Mouse (Mus musculus) thymus, postnatal 4 days (tissue): Measurements from ENCODE around the gene Gm21828.
"Not testable (repeated sequence)": the region's sequence is repeated elsewhere in the genome, so short reads cannot be mapped to it uniquely, and the experiment has no call there.

ENCODE experiments used
- DNase-seq: peaks from one replicate; pipeline ENCODE4 v3.0.0; 2021

The Gm21828 gene

DNA sequence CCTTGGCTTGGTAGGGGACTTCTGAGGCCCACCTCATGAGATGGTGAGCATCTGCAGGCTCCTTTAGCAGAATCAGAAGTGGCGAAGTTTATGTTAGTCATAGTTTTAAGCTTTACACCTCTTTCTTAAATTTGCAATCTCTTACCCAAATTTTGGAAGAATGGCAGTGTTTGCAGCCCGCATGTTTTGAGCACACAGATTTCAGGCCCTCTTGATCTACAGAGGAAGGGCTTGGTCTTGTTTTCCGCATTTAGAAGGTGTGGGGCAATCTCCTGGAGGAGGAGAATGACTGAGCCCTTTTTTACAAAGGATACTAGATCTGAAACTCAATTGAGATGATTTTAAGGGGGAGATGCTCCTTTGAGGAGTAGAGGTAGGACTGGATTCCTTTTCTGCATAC, at the start of gene Gm21828:
Gene Gm21828 (minus strand): TSS at position 101 of the 400 bp plus-strand sequence.
- not testable (repeated sequence) for DNase-seq

DNA sequence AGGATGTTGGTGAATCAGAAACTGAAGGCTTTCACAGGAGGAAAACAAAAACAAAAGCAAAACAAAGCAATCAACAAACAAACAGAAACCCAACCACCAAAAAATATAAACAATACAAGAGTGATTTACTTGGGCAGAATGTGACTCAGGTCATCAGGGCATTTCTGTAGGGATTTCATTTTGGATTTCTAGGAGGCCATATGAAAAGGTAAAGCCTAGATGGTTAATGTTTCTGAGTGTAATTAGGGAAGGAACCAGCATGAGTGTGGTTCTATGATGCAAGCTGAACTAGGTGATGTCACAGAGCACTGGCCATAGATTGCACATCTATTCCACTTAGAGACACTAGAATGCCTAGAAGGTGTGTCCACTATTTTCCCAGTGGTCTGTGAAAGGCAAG, 28.4 kb upstream of the Gm21828 start, which contains the start of the genes Gm21440 and Gm21454:
Gene Gm21440 (plus strand): TSS at position 301 of the 400 bp plus-strand sequence.
Gene Gm21454 (plus strand): TSS at position 352 of the 400 bp plus-strand sequence.
- not testable (repeated sequence) for DNase-seq
